20 mouse cellular contexts compared by ENCODE assay signal in genomic region chr7:115328300-115328699, GRCm38 (mm10).
"Had no signal": no experiment of that assay in that cellular context is flagged by ENCODE, and none has a peak within 500 bp of the region (broad histone marks: within the 10 kb centered on the region; RNA-seq: fewer than 3 reads in every experiment).

No protein-coding gene starts in this region.

- H3K4me3 ChIP-seq: layer of hippocampus, adult 2 months; limb, embryonic 10.5 days; limb, embryonic 13.5 days; liver, embryonic 13.5 days; midbrain, embryonic 12.5 days; midbrain, embryonic 15.5 days; neural tube, embryonic 12.5 days; neural tube, embryonic 15.5 days had no signal

- H3K9ac ChIP-seq: limb, embryonic 13.5 days; liver, embryonic 13.5 days; midbrain, embryonic 12.5 days; midbrain, embryonic 15.5 days; neural tube, embryonic 12.5 days; neural tube, embryonic 15.5 days had no signal

- H3K4me2 ChIP-seq: limb, embryonic 13.5 days; liver, embryonic 13.5 days; midbrain, embryonic 12.5 days; midbrain, embryonic 15.5 days; neural tube, embryonic 12.5 days; neural tube, embryonic 15.5 days had no signal

- H3K9me3 ChIP-seq: limb, embryonic 10.5 days; limb, embryonic 13.5 days; liver, embryonic 13.5 days; midbrain, embryonic 12.5 days; midbrain, embryonic 15.5 days; neural tube, embryonic 12.5 days; neural tube, embryonic 15.5 days had no signal

- H3K27me3 ChIP-seq: limb, embryonic 13.5 days; liver, embryonic 13.5 days; midbrain, embryonic 12.5 days; midbrain, embryonic 15.5 days; neural tube, embryonic 12.5 days; neural tube, embryonic 15.5 days had no signal

- DNase-seq: kidney, adult 8-10 months; kidney, postnatal 10 days; layer of hippocampus, adult 9-11 months; liver; liver, embryonic 13.5 days; right cerebral cortex, adult 18-20 months; right cerebral cortex, postnatal 14 days; right cerebral cortex, postnatal 4 days; thymus, adult 18-20 months; thymus, postnatal 36 days had no signal

- H3K27ac ChIP-seq: layer of hippocampus, adult 2 months; limb, embryonic 10.5 days; limb, embryonic 13.5 days; liver, embryonic 13.5 days; macrophage; midbrain, embryonic 12.5 days; midbrain, embryonic 15.5 days; neural tube, embryonic 12.5 days; neural tube, embryonic 15.5 days; stomach, postnatal 0 days had no signal

- H3K36me3 ChIP-seq: limb, embryonic 10.5 days; limb, embryonic 13.5 days; liver, embryonic 13.5 days; midbrain, embryonic 12.5 days; midbrain, embryonic 15.5 days; neural tube, embryonic 12.5 days; neural tube, embryonic 15.5 days had no signal

- H3K4me1 ChIP-seq: limb, embryonic 13.5 days; liver, embryonic 13.5 days; midbrain, embryonic 15.5 days; neural tube, embryonic 15.5 days had no signal

- ATAC-seq: intestine, postnatal 0 days; midbrain, embryonic 15.5 days had no signal
